Mouse (Mus musculus): Measurements from ENCODE around the gene Dpm3. TPM values are rescaled to one million over a fixed set of nuclear protein-coding genes. Genes with fewer than 3 reads are reported as not detected.

Gene Dpm3
- polyA plus RNA-seq, 1 experiment: 440 TPM

DNA sequence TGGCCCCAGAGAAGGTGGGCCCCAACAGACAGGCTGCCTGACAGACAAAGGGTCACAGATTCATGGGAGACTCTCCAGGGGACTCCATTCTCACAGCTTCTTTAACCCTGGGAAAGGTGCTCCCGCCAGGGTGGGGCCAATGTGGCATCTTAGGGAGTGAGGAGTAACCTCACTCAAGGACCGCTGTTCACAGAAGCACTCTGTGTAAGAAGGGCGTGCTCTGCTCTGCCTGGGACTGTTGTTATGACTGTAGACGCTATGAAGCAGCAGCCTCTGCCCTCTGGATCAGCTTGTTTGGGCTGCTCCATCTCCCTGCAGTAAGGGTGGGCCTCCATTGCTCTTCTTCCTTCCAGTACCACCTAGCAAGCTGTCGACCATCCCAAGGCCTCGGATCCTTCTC, 45.3 kb downstream of the Dpm3 start:
- H3K27me3 ChIP-seq (ENCODE audit: control insufficient read depth, insufficient read depth, low read length): no peaks in the 10 kb centered on the region
- H3K4me3 ChIP-seq (ENCODE audit: low read depth, low read length): no peak overlapping the region
- no peaks in the 10 kb centered on the region for H3K36me3 ChIP-seq (ENCODE audit: control insufficient read depth, insufficient read depth, low read length)
- WGBS: 42% methylated on average over 6 of the region's 6 CpGs
- 0 out of 2 replicates have a peak overlapping the region, but pooled peaks have one; percentile 27 for H3K27ac ChIP-seq (ENCODE audit: insufficient read depth, low read depth, low read length)
- peaks cover 32% of the 10 kb centered on the region for H3K4me1 ChIP-seq (ENCODE audit: control insufficient read depth, insufficient read depth, insufficient read length, low read length)
- TF ChIP-seq POLR2A (IDR thresholded peaks at IDR 0.05; ENCODE audit: low read depth, low read length) (no peak), CTCF (IDR thresholded peaks at IDR 0.05; ENCODE audit: extremely low read depth, insufficient read length, insufficient replicate concordance, low read depth, low read length) (no peak)

DNA sequence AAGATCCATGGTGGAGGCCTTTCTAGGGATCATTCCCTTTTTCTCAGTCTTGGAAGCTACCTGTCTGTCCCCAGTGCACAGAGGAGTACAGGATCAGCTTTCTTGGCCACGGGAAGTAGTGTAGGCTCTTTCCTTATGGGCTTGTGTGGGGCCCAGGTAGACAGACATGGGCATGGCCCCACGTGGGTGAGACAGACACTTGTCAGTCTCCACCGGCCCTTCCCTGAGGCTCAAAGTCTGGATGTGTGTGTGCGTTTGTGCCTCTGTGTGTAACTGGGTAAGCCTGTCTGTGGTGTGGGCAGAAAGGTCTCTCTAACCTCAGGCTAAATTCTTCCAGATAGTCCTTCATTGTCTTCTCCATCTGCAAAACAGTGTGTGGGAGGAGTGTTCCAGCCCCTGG, 45.9 kb downstream of the Dpm3 start:
- WGBS: 29% methylated on average over 4 of the region's 4 CpGs
- H3K27ac ChIP-seq (ENCODE audit: insufficient read depth, low read depth, low read length): peak overlapping the region; percentile 72
- TF ChIP-seq POLR2A (IDR thresholded peaks at IDR 0.05; ENCODE audit: low read depth, low read length): no peak
- TF ChIP-seq CTCF (IDR thresholded peaks at IDR 0.05; ENCODE audit: extremely low read depth, insufficient read length, insufficient replicate concordance, low read depth, low read length): no peak

DNA sequence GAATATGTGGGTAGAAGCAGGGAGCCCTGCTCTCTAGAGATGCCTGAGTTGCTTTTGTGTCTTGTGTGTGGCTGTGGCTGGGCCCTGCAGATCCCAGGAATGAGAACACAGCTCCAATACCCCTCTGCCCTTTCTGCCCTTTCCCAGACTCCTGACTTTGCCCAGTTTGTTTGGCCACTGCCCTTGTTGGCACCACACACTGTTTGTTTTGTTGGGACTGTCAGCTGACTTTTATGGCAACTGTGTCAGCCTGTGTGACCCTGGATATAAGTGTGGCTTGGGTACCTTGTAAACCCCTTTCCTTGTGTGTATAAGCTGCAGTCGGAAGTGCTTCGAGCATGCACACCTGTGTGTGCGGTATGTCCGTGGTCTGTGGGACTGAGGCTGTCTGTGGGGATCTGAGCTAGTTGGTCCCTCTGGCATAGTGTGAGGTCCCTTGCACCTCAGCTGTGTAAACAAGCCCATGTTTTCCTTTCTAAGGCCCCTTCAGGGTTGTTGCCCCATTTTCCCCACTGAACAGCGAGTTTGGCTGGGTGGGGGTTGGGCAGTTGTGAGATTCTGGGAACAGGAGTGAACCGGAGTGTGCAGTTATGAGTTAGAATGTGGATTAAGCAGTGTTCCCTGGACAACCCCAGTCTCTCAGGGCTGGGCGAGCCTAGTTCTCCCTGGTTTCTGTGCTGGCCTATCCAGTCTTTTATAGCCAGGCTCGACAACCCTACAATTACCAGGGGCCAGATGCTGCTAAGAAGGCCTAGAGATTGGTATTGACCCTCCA, 46.6 kb downstream of the Dpm3 start:
- Histone ChIP-seq H3K36me3 (ENCODE audit: control insufficient read depth, insufficient read depth, low read length) (no peaks in the 10 kb centered on the region), H3K4me1 (ENCODE audit: control insufficient read depth, insufficient read depth, insufficient read length, low read length) (peaks cover 29% of the 10 kb centered on the region), H3K27ac (ENCODE audit: insufficient read depth, low read depth, low read length) (peak overlapping the region; percentile 72), H3K27me3 (ENCODE audit: control insufficient read depth, insufficient read depth, low read length) (no peaks in the 10 kb centered on the region), H3K4me3 (ENCODE audit: low read depth, low read length) (no peak overlapping the region)
- WGBS: 42% methylated on average over 8 of the region's 8 CpGs
- TF ChIP-seq CTCF (IDR thresholded peaks at IDR 0.05; ENCODE audit: extremely low read depth, insufficient read length, insufficient replicate concordance, low read depth, low read length) (no peak), POLR2A (IDR thresholded peaks at IDR 0.05; ENCODE audit: low read depth, low read length) (no peak)

More for the DNA sequence above, 45.9 kb downstream of the Dpm3 start:
- Histone ChIP-seq H3K36me3 (ENCODE audit: control insufficient read depth, insufficient read depth, low read length) (no peaks in the 10 kb centered on the region), H3K4me1 (ENCODE audit: control insufficient read depth, insufficient read depth, insufficient read length, low read length) (peaks cover 32% of the 10 kb centered on the region), H3K27me3 (ENCODE audit: control insufficient read depth, insufficient read depth, low read length) (no peaks in the 10 kb centered on the region), H3K4me3 (ENCODE audit: low read depth, low read length) (no peak overlapping the region)

DNA sequence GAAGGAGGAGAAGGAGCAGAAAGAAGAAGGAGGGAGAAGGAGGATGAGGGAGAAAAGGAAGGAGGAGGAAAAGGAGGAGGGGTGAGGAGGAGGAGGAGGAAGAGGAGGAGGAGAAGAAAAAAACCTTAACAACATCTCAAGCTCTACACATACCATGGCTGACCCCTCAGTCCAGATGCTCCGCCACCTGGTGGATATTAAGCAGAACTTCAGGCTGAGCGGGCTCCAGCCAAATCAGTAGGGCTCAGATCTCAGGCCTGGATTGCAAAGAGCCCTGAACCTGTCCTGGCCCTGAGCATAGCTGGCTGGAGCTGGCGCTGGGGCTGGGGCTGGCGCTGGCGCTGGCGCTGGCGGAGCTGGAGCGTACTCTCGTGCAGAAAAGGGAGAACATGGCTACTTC, 48.9 kb downstream of the Dpm3 start:
- no peak for TF ChIP-seq POLR2A (IDR thresholded peaks at IDR 0.05; ENCODE audit: low read depth, low read length)
- TF ChIP-seq CTCF (IDR thresholded peaks at IDR 0.05; ENCODE audit: extremely low read depth, insufficient read length, insufficient replicate concordance, low read depth, low read length): peak; percentile 77; the same call in 1 of the 2 replicates
- H3K27ac ChIP-seq (ENCODE audit: insufficient read depth, low read depth, low read length): no peak overlapping the region
- peaks cover 25% of the 10 kb centered on the region for H3K4me1 ChIP-seq (ENCODE audit: control insufficient read depth, insufficient read depth, insufficient read length, low read length)
- H3K4me3 ChIP-seq (ENCODE audit: low read depth, low read length): no peak overlapping the region
- no peaks in the 10 kb centered on the region for H3K27me3 ChIP-seq (ENCODE audit: control insufficient read depth, insufficient read depth, low read length)
- no peaks in the 10 kb centered on the region for H3K36me3 ChIP-seq (ENCODE audit: control insufficient read depth, insufficient read depth, low read length)
- 2% methylated on average over 9 of the region's 9 CpGs for WGBS

DNA sequence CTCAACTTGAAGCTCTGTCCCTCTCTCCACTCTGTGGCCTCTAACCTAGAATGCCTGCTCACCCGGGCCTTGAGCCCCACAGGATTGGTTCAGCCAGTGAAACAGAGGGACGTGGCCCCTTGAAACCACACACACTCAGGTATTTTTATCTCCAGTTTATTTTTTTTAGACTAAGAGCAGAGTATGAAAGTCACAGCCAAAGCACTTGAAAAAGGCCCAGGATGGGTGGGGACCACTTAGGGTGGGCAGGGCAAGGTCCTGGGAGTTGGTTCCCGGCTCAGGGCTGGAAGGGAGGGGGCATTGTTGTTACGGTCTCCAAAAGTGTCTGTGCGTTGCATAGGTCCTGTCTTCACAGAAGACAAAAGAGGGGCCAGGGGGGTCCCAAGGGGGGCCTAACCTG, 55.2 kb downstream of the Dpm3 start:
- TF ChIP-seq POLR2A (IDR thresholded peaks at IDR 0.05; ENCODE audit: low read depth, low read length) (no peak), CTCF (IDR thresholded peaks at IDR 0.05; ENCODE audit: extremely low read depth, insufficient read length, insufficient replicate concordance, low read depth, low read length) (no peak)
- no peaks in the 10 kb centered on the region for H3K36me3 ChIP-seq (ENCODE audit: control insufficient read depth, insufficient read depth, low read length)
- H3K4me1 ChIP-seq (ENCODE audit: control insufficient read depth, insufficient read depth, insufficient read length, low read length): peaks cover 9% of the 10 kb centered on the region
- no peak overlapping the region for H3K4me3 ChIP-seq (ENCODE audit: low read depth, low read length)
- H3K27ac ChIP-seq (ENCODE audit: insufficient read depth, low read depth, low read length): no peak overlapping the region
- 77% methylated on average over 5 of the region's 5 CpGs for WGBS
- peaks cover 8% of the 10 kb centered on the region for H3K27me3 ChIP-seq (ENCODE audit: control insufficient read depth, insufficient read depth, low read length)

DNA sequence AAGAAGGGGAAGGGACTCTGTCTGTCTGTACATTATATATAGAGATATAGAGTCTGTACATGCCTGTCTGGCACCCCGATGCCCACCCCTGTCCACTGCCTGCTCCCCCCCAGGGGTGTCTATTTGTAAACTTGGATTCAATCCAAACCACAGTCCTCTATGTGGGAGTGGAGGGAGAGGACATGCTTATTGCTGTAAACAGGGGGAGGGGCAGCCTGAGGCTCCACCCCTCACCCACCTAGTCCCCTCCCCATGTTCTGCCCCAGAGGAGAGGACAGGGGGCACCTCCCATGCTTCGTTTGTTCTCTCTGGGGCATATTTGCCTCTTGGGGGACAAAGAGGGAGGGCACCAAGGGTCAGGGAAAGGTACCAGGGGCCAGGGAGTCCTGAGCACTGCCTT, 55.6 kb downstream of the Dpm3 start:
- Histone ChIP-seq H3K4me1 (ENCODE audit: control insufficient read depth, insufficient read depth, insufficient read length, low read length) (peaks cover 11% of the 10 kb centered on the region), H3K27ac (ENCODE audit: insufficient read depth, low read depth, low read length) (no peak overlapping the region), H3K4me3 (ENCODE audit: low read depth, low read length) (no peak overlapping the region), H3K27me3 (ENCODE audit: control insufficient read depth, insufficient read depth, low read length) (peaks cover 12% of the 10 kb centered on the region), H3K36me3 (ENCODE audit: control insufficient read depth, insufficient read depth, low read length) (no peaks in the 10 kb centered on the region)
- TF ChIP-seq POLR2A (IDR thresholded peaks at IDR 0.05; ENCODE audit: low read depth, low read length) (no peak), CTCF (IDR thresholded peaks at IDR 0.05; ENCODE audit: extremely low read depth, insufficient read length, insufficient replicate concordance, low read depth, low read length) (no peak)
- WGBS: 70% methylated on average over 2 of the region's 2 CpGs

DNA sequence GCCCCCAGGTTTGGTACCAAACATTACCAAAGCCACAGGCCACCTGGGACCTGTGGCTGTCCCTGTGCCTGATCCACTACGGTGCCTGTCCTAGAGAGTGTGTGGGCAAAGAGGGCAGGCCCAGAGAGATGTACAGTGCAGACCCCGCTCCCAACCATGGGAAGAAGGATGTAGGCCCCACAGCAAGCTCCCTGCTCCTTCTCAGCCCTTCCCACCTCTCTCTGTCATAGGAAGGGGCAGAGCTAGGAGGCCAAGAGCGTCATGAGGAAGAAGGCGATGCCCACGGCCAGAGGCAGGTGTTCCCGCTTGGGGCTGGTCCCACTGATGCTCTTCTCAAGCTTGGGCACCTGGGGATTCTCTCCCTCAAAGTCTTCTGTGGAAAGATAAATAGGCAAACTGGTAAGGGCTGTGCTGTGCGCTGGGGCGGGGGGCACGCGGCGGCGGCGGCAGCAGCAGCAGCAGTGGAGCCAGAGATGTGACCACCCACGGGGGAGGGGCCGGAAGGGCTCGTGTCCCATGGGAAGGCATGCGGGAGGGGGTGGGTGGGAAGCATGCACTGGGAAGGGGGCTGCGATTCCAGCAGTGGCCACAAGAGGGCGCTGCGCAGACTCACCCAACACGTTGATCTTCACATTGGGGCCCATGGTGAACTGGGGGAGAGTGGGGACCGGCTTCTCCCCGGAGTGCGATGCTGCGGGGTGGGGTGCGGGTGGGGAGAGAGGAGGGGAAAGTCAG, 56.2 kb downstream of the Dpm3 start:
- Histone ChIP-seq H3K4me3 (ENCODE audit: low read depth, low read length) (peak overlapping the region; percentile 40), H3K27ac (ENCODE audit: insufficient read depth, low read depth, low read length) (no peak overlapping the region)
- 26% methylated on average over 26 of the region's 26 CpGs for WGBS

More for the DNA sequence above, 56.2 kb downstream of the Dpm3 start:
- Histone ChIP-seq H3K4me1 (ENCODE audit: control insufficient read depth, insufficient read depth, insufficient read length, low read length) (peaks cover 14% of the 10 kb centered on the region), H3K27me3 (ENCODE audit: control insufficient read depth, insufficient read depth, low read length) (peaks cover 18% of the 10 kb centered on the region), H3K36me3 (ENCODE audit: control insufficient read depth, insufficient read depth, low read length) (no peaks in the 10 kb centered on the region)
- peak; percentile 85 for TF ChIP-seq CTCF (IDR thresholded peaks at IDR 0.05; ENCODE audit: extremely low read depth, insufficient read length, insufficient replicate concordance, low read depth, low read length)
- no peak for TF ChIP-seq POLR2A (IDR thresholded peaks at IDR 0.05; ENCODE audit: low read depth, low read length)

Measured in small intestine, adult 2 months (tissue).